Mouse (Mus musculus): Measurements from ENCODE around the gene Rad54l2.

The Rad54l2 gene

DNA sequence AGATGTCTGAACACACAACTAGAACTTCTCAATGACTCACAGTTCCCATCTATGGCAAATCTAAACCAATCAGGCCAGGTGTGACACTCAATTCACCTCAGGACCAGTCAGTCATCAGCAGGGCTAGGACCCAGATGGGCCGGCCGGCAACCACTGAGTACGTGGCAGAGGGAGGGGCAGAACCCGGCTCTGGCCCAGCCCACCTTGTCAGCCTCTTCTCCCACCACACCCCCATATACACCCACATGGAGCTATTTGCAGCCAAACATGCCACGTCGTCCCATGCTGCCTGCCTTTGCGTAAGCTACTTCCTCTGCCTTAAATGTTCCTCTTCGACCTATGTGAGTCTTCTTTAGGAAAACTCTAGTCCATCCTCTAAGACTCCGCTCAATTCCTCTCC lies 113.0 kb downstream of the Rad54l2 start:
- DNase-seq (ENCODE audit: low spot score): no peak

DNA sequence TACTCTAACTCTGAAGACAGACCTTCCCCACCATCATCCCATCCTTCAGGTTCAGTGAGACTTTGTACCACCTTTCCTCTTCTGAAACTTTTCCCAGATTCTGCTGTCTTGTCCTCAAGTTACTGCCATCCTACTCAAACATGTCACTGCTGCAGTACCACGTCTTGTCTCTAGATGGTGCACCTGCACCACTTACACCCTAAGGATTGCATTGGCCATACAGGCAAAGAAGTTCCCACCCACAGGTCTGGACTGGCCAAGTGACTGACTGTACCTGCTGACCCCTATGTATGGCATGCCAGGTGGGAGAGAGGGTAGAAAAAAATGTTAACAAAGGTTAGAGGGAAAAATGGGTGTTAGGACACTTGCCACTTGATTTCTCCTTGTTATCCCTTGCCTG lies 113.5 kb downstream of the Rad54l2 start:
- peak; percentile 39 for DNase-seq (ENCODE audit: low spot score)

DNA sequence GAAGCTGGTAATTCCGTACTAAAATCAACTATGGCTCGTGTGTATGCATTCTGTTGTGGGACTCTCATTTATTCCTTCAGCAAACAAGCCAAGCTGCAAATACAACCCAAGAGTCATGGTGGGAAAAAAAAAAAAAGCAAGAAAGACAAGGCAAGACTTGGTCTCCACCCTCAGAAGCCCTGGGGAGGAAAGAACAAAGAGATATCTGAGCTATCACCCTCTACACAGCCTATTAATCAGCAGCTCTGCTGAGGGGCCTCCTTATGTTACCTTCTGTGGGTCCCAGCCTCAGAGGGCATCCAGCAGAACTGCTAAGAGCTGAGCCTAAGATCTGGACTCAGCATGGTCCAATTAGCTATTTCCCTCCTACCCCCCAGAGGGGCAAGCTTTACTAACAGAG lies 115.1 kb downstream of the Rad54l2 start:
- no peak for DNase-seq (ENCODE audit: low spot score)

DNA sequence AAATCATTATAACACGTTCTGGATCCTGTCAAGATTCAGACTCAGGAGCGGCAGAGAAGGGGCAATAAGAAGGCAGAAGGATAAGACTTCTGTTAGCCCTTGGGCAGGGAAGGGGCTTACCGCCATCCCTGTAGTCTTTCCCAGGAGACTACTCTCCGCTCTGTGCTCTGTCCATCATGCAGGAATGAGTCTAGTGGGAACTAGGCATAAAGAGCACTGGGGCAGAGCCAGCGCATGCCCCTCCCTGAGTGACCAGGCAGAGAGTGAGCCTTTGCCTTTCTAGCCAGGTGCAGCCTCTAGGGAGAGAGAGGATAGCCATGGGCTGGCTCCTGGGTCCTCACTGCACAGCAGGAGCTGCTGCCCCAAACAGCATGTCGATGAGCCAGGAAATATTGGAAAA lies 124.1 kb downstream of the Rad54l2 start:
- DNase-seq (ENCODE audit: low spot score): no peak

DNA sequence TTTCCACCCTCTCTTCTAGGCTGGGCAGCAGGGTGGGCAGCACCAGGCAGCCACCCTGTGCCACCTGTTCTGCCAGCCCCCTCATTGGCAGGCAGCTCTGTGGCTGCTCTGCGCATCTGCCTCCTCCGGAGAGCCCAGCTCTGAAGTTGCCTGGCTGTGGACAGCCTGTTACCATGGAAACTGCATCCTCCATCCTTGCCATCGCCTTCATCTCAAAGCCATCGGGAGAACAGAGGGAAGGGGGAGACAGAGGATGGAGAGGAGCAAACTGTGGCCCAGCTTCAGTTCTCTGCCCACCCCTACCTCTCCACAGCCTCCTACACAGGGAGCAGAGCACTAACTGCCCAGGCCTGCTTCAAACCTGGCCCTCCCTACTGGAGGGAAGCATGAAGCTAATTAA lies 124.6 kb downstream of the Rad54l2 start:
- DNase-seq (ENCODE audit: low spot score): no peak

DNA sequence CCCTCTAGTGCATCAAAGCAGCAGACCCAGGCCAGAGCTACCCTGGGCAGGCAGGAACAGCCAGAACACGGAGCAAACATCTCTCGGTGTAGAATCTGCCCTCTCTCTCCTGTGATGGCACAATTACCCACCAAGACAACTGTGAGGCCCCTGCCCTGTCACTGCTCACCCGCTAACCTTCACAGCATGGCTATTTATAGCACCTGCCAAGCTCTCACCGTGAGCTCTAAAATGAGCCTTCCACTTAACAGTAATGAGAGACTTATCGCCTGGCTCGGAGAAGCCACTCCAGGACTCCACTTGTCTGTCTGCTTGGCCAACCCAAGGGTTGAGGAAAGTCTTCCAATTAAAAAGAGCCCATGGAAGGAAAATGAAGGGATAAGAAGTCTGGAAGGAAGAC lies 125.8 kb downstream of the Rad54l2 start:
- DNase-seq (ENCODE audit: low spot score): no peak

DNA sequence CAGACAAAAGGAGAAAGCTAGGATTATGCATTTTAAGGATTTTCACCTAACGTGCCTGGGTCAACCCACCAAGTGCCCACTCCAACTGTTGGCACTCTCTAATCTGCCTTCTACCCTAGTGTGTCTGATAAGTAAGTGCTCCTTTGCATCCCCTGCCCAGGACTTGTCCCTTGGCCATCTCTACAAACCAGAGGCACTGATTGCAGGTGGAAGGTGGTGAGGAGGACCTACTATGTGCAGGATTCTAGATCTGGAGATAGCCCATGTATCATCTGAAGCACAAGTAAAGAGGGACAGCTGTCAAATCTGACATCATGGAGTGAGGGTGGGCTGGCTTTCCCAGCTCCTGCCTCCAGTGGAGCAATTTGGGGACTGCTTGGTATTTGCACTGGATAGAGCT lies 129.1 kb downstream of the Rad54l2 start:
- no peak for DNase-seq (ENCODE audit: low spot score)

DNA sequence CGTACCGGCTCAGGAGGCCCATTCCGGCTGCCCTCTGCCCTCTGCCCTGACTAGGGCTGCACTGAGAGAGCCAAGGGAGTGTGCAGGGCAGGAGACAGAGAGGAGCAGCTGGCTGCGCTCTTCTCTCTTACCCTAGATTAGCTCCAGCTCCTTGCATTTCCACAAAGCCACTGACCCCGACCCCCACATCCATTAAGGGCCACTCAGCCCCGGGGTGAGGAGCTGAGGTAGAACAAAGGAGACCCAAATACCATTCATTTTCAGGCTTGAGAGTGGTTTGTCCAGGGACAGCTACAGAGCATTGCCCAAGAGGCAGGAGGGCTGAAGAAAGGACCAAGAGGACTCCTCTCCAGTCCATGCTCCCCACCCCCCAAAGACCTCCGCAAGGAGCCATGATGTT lies 129.6 kb downstream of the Rad54l2 start:
- DNase-seq (ENCODE audit: low spot score): no peak

DNA sequence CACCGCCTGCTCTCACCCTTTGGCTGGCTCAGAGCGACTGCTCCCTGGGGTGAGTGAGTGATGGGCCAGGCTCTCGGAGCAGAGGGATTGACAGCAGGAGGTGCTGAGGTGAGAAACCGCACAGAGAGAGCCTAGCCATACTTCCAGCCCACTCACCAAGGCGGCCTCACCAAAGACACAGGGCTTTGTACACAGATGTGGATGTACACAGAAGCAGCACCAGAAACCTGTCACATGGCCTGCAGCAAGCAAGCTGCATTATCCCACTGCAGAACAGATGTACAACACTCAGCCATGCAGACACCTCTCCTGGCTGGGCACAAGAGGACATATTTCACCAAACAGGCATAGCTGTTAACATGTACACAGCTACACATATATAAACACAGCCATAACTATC lies 131.4 kb downstream of the Rad54l2 start:
- no peak for DNase-seq (ENCODE audit: low spot score)

DNA sequence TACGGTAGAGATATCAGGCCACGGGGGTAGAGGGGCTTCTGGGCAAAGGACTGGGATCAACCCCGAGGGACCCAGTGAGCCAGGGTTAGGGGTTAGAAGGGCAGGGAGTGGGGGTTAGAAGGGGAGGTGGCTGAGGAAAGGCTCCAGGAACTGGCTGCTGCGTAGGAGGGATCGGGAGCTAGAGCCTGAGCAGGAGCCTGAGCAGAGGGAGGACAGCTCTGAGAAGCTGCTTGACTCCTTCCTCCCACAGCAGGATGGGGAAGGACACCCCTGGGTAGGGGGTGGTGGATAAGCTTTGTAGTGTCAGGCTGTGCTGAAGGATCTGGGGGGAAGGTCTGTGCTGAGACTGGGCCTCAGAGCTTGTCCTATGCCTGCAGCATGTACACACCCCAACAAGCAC lies 132.2 kb downstream of the Rad54l2 start:
- DNase-seq (ENCODE audit: low spot score): no peak

DNA sequence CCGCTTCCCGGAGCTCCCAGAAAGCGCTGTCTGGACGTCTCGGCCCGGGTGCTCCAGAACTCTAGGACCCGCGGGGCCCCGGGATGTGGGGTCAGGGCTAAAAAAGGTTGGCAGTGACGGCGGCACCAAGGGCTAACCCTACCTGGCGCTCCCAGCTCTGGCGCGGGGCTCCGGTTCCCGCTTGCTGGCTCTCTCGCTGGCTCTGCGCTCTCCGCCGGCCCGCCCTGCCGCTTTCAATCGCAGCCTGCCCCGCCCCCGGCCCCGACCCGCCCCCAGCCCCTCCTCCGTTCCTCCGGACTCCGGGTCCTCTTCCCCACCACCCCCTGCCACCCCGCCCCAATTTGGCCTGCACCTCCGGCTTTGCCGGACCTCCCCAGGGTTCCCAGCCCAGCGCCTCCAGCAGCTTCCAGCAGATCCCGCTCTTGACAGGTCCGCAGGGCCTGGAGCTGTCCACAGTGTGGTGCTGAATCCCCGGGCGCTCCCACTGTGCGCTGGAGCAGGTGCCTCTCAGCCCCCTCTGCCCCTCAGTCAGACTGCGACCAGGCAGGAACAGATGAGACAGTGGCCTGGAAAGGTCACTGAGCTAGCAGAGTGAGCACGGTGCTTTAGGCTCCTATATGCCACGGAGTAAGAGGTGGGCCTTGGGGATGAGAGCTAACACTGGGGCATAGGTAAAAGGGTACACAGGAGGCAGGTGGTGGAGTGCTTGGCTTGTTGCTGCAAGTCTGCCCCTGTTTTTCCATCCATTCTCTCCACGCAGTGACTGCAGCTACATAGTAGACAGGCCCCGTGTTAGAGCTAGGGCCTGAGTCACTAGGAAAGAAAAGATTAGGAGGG lies 132.9 kb downstream of the Rad54l2 start, which contains the start of gene Grm2:
Gene Grm2 (minus strand): TSS at position 199 of the 837 bp plus-strand sequence.
- DNase-seq (ENCODE audit: low spot score): peak; percentile 49

DNA sequence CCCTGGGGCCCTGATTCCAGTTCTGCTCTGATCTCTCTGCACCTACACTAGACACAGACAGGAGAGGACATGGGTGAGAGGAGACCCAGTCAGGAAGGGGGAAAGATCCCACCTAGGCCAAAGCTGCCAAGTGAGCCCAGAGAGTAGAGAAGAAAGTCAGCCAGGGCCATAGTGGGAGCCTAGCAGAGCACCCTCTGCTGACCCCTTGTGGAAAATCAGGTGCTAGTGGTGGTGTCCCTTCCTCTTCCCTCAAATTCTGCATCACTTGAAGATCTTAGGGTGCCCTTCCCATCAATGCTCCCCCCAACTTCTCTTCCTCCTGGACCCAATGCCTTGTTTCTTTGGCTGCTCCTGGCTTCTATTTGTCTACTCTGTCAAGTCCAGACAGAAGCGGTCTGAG lies 136.3 kb downstream of the Rad54l2 start:
- DNase-seq (ENCODE audit: low spot score): no peak

DNA sequence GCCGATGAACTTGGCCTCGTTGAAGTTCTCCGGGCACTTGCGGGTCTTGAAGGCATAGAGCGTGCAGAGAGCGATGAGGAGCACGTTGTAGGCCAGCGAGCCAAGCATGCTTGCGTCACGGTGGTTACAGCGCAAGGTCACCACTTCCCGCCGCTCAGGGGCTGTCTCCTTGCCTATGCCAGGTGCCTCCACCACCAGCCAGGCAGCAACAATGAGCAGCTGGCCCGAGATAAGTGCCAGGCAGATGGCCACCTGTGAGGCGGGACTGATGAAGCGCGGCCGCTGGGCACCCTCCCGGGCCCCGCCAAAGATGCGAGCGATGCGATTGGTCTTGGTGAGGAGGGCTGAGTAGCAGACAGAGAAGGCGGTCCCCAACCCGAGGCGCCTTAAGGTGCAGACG lies 141.8 kb downstream of the Rad54l2 start:
- DNase-seq (ENCODE audit: low spot score): no peak

DNA sequence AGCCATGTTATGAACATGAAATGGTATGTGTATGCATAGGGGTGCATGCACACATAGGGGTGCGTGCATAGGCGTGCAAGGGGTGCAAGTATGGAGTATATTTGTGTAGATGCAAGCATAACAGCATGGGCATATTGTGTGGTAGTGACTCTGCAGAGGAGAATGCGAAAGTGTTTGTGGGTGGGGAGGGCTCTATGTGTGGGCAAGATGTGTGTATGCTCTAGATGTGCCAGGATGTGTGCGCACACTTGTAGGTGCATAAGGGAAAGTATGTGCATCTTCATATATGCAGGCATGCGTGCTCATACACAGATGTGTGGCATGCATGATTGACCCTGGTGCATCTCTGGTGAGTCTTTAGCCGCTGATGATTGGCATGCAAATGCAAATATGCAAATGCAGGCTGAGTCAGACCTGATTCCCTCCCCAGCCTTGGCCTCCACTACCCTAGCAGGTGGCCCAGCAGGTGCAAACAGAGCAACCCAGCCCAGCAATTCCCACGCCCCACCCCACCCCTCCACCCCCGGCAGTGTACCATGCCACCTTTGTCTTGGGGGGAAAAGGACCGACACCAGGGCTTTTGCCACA lies 143.2 kb downstream of the Rad54l2 start:
- DNase-seq (ENCODE audit: low spot score): no peak

DNA sequence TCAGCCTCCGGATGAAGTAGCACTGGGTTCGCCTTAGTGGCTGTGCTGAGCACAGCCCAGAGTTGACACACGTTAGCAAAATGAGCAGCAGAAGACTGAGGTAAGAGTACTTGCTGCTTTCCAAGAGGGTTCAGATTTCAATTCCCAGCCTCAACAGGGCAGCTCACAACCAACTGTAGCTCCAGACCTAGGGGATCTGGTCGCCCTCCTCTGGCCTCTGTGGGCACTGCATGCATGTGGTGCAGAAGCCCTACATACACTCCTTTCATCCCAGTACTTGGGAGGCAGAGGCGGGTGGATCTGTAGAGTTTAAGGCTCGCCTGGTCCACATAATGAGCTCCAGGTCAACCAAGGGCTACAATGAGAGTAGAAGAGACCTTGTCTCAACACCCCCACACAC lies 145.2 kb downstream of the Rad54l2 start:
- no peak for DNase-seq (ENCODE audit: low spot score)

DNA sequence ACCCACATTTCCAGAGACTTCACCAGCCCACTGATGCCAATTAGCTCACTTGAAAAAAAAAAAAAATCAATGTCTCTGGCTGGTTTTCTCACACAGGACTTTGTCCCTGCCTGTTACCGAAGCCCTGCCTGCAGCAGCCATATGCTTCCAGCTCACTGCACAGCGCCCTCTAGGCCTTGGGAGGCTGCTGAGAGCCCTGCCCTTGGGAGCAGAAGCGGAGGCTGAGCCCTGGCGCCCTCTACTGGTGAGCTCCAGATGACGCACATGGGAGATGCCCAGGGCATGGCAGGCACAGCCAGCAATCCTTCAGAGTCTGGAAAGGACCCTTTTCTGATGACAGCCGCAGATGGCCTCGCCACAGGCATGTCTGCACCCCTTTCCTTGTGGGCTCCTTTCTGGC lies 145.9 kb downstream of the Rad54l2 start:
- peak; percentile 25 for DNase-seq (ENCODE audit: low spot score)

DNA sequence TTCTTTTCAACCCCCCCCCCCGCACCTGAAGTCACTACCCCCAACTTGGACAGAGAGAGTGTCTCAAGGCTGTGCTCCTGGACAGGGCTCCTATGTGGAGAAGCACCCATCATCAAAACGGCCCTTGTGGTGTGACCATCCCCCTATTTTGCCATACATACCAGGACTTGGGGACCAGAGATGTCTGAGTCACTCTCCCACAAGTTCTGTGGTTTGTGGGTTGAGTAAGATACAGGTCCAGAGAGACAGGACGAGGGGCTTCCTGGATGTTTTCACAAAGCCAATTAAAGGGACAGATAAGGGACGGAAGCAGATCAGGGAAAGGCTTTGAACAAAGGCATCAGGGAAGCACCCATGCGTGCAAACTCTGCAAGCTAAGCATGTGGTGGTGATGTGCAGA lies 147.6 kb downstream of the Rad54l2 start:
- no peak for DNase-seq (ENCODE audit: low spot score)

DNA sequence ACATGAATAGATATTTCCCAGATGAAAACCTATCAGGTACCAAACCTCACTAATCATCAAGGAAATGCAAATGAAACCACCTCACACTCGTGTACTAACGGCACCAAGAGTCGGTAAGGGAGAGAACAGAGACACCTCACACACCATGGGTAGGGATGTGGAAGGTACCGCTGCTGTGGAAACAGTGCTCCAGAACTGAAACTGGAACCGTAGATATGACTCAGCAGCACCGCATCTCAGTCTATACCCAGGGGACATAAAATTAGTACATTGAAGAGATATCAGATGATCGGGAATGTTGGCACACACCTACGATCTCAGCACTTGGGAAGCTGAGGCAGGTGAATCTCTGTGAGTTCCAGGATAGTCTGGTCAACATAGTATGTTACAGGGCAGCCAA lies 150.8 kb downstream of the Rad54l2 start:
- DNase-seq (ENCODE audit: low spot score): no peak

Data from ovary, postnatal 10 days (tissue).